Mouse (Mus musculus) embryonic facial prominence, embryonic 15.5 days (tissue): Measurements from ENCODE around the gene Odf3l1. TPM values are rescaled to one million over a fixed set of nuclear protein-coding genes. Genes with fewer than 3 reads are reported as not detected.
A peak's percentile ranks its signal among the peaks of the same experiment; 100 is the strongest.

Source experiments
- ATAC-seq: fragments of 200-750 bp; cut with Nextera tagmentation; 2 replicates; pipeline ENCODE4 v1.8.0; 2017; ENCODE audit warnings: low read depth, moderate TSS enrichment; ENCODE audit not compliant: insufficient number of reproducible peaks, low FRiP score, low TSS enrichment
- H3K27ac ChIP-seq: fragments of 300-500 bp; sonication (generic); replicated peaks from 2 replicates; pipeline ENCODE4 v1.5.1; 2015; ENCODE audit warnings: mild to moderate bottlenecking, inconsistent platforms
- H3K27me3 ChIP-seq: fragments of 300-500 bp; sonication (generic); 2 replicates; pipeline ENCODE4 v1.6.1; 2015; ENCODE audit warnings: inconsistent platforms
- H3K36me3 ChIP-seq: fragments of 300-500 bp; sonication (generic); 2 replicates; pipeline ENCODE4 v1.6.1; 2015; ENCODE audit warnings: mild to moderate bottlenecking, inconsistent platforms
- H3K4me1 ChIP-seq: fragments of 300-500 bp; sonication (generic); 2 replicates; pipeline ENCODE4 v1.6.1; 2015; ENCODE audit warnings: inconsistent platforms
- H3K4me2 ChIP-seq: fragments of 300-500 bp; sonication (generic); replicated peaks from 2 replicates; pipeline ENCODE4 v1.6.1; 2015; ENCODE audit warnings: mild to moderate bottlenecking, inconsistent platforms
- H3K4me3 ChIP-seq: fragments of 300-500 bp; sonication (generic); replicated peaks from 2 replicates; pipeline ENCODE4 v1.5.1; 2015; ENCODE audit warnings: mild to moderate bottlenecking, inconsistent platforms
- H3K9ac ChIP-seq: fragments of 300-500 bp; sonication (generic); 2 replicates; pipeline ENCODE4 v1.6.1; 2015; ENCODE audit warnings: inconsistent platforms
- H3K9me3 ChIP-seq: fragments of 300-500 bp; sonication (generic); replicated peaks from 2 replicates; pipeline ENCODE4 v1.6.1; 2016; ENCODE audit warnings: inconsistent platforms
- WGBS: fragments of 180-500 bp; shearing (Covaris S2); methylation state at CpG from one replicate; pipeline ENCODE4 v1.1.7; 2015; 5-methylcytosine and 5-hydroxymethylcytosine counted together
- polyA plus RNA-seq: library from polyadenylated mRNA; unstranded; fragments of >200 nt; fragmentation: Nextera tagmentation; extraction: Ambion mirVana; gene quantifications from 2 replicates; pipeline ENCODE4 v1.2.1, GENCODE M21; 2015

The Odf3l1 gene
- polyA plus RNA-seq, 1 experiment from 2014 or later: 1.1 TPM

GRCm38 (mm10) chr9:56844644-56845043, 19.8 kb downstream of the Odf3l1 start:
- H3K9ac ChIP-seq: no peak overlapping the region
- peaks cover 10% of the 10 kb centered on the region for H3K27me3 ChIP-seq
- no peaks in the 10 kb centered on the region for H3K9me3 ChIP-seq
- no peak overlapping the region for H3K4me2 ChIP-seq
- ATAC-seq: no peak
- no peaks in the 10 kb centered on the region for H3K36me3 ChIP-seq
- 50% methylated on average over 8 of the region's 8 CpGs for WGBS
- no peak overlapping the region for H3K27ac ChIP-seq
- H3K4me1 ChIP-seq: peaks cover 10% of the 10 kb centered on the region; the same call in 1 of the 2 replicates
- H3K4me3 ChIP-seq: no peak overlapping the region

- H3K4me1 ChIP-seq: peaks cover 10% of the 10 kb centered on the region; the same call in 1 of the 2 replicates
- H3K4me2 ChIP-seq: no peak overlapping the region; the same call in 1 of the 2 replicates
- no peaks in the 10 kb centered on the region for H3K9me3 ChIP-seq
- whole genome bisulfite sequencing: 34% methylated on average over 7 of the region's 7 CpGs
- ATAC-seq: no peak
- no peak overlapping the region for H3K4me3 ChIP-seq
- no peaks in the 10 kb centered on the region for H3K36me3 ChIP-seq
- H3K27ac ChIP-seq: no peak overlapping the region
- peaks cover 16% of the 10 kb centered on the region for H3K27me3 ChIP-seq
- no peak overlapping the region for H3K9ac ChIP-seq
Measured at GRCm38 (mm10) chr9:56843679-56844188, 20.7 kb downstream of the Odf3l1 start.

GRCm38 (mm10) chr9:56842303-56842719, 22.2 kb downstream of the Odf3l1 start:
- Histone ChIP-seq H3K9me3 (no peaks in the 10 kb centered on the region), H3K27me3 (peaks cover 16% of the 10 kb centered on the region), H3K36me3 (no peaks in the 10 kb centered on the region), H3K9ac (no peak overlapping the region), H3K4me3 (no peak overlapping the region), H3K27ac (no peak overlapping the region), H3K4me2 (no peak overlapping the region), H3K4me1 (peaks cover 10% of the 10 kb centered on the region; the same call in 1 of the 2 replicates)
- no peak for ATAC-seq
- WGBS: 36% methylated on average over 3 of the region's 3 CpGs

- H3K4me1 ChIP-seq: peaks cover 10% of the 10 kb centered on the region; the same call in 1 of the 2 replicates
- no peak overlapping the region for H3K27ac ChIP-seq
- H3K27me3 ChIP-seq: peaks cover 16% of the 10 kb centered on the region
- no peak for ATAC-seq
- H3K36me3 ChIP-seq: no peaks in the 10 kb centered on the region
- no peak overlapping the region for H3K4me2 ChIP-seq
- no peak overlapping the region for H3K4me3 ChIP-seq
- H3K9ac ChIP-seq: no peak overlapping the region
- H3K9me3 ChIP-seq: no peaks in the 10 kb centered on the region
Measured at GRCm38 (mm10) chr9:56841864-56842263, 22.6 kb downstream of the Odf3l1 start.

GRCm38 (mm10) chr9:56840721-56841120, 23.8 kb downstream of the Odf3l1 start:
- Histone ChIP-seq H3K4me3 (no peak overlapping the region), H3K27me3 (peaks cover 16% of the 10 kb centered on the region), H3K9me3 (no peaks in the 10 kb centered on the region), H3K4me1 (peaks cover 10% of the 10 kb centered on the region; the same call in 1 of the 2 replicates), H3K9ac (no peak overlapping the region), H3K27ac (no peak overlapping the region), H3K4me2 (no peak overlapping the region), H3K36me3 (no peaks in the 10 kb centered on the region)
- WGBS: 64% methylated on average over 5 of the region's 5 CpGs
- ATAC-seq: peak; percentile 13; the same call in 1 of the 2 replicates

GRCm38 (mm10) chr9:56835152-56835551, 29.3 kb downstream of the Odf3l1 start:
- WGBS: 76% methylated on average over 5 of the region's 5 CpGs
- no peak overlapping the region for H3K4me2 ChIP-seq
- H3K27ac ChIP-seq: no peak overlapping the region
- H3K4me1 ChIP-seq: peaks cover 11% of the 10 kb centered on the region
- 0 out of 2 replicates have a peak, but pooled peaks cover 6% of the 10 kb centered on the region for H3K27me3 ChIP-seq
- H3K4me3 ChIP-seq: no peak overlapping the region
- no peaks in the 10 kb centered on the region for H3K36me3 ChIP-seq
- ATAC-seq: no peak
- no peak overlapping the region for H3K9ac ChIP-seq
- H3K9me3 ChIP-seq: no peaks in the 10 kb centered on the region

- H3K4me2 ChIP-seq: no peak overlapping the region
- no peak overlapping the region for H3K27ac ChIP-seq
- no peak overlapping the region for H3K9ac ChIP-seq
- H3K9me3 ChIP-seq: no peaks in the 10 kb centered on the region
- 23% methylated on average over 6 of the region's 6 CpGs for WGBS
- H3K36me3 ChIP-seq: no peaks in the 10 kb centered on the region
- no peak; the same call in 1 of the 2 replicates for ATAC-seq
- no peak overlapping the region for H3K4me3 ChIP-seq
- 0 out of 2 replicates have a peak, but pooled peaks cover under 1% of the 10 kb centered on the region for H3K27me3 ChIP-seq
- peaks cover 16% of the 10 kb centered on the region for H3K4me1 ChIP-seq
Measured at GRCm38 (mm10) chr9:56832900-56833299, 31.6 kb downstream of the Odf3l1 start.

GRCm38 (mm10) chr9:56831904-56832303, 32.6 kb downstream of the Odf3l1 start:
- no peak for ATAC-seq
- Histone ChIP-seq H3K4me1 (peaks cover 16% of the 10 kb centered on the region), H3K9me3 (no peaks in the 10 kb centered on the region), H3K27me3 (peaks cover 5% of the 10 kb centered on the region; the same call in 1 of the 2 replicates), H3K27ac (no peak overlapping the region), H3K4me3 (no peak overlapping the region), H3K36me3 (no peaks in the 10 kb centered on the region), H3K9ac (no peak overlapping the region), H3K4me2 (no peak overlapping the region)
- WGBS: 85% methylated on average over 3 of the region's 3 CpGs

- Histone ChIP-seq H3K9me3 (no peaks in the 10 kb centered on the region), H3K4me1 (peaks cover 25% of the 10 kb centered on the region), H3K4me2 (no peak overlapping the region), H3K9ac (no peak overlapping the region), H3K4me3 (no peak overlapping the region), H3K27me3 (peaks cover 9% of the 10 kb centered on the region; the same call in 1 of the 2 replicates), H3K36me3 (no peaks in the 10 kb centered on the region), H3K27ac (no peak overlapping the region)
- WGBS: 22% methylated on average over 4 of the region's 4 CpGs
- no peak for ATAC-seq
Measured at GRCm38 (mm10) chr9:56830162-56830561, 34.3 kb downstream of the Odf3l1 start.

GRCm38 (mm10) chr9:56828841-56829240, 35.6 kb downstream of the Odf3l1 start:
- Histone ChIP-seq H3K4me3 (no peak overlapping the region), H3K4me1 (peaks cover 25% of the 10 kb centered on the region), H3K36me3 (no peaks in the 10 kb centered on the region), H3K27me3 (peaks cover 9% of the 10 kb centered on the region; the same call in 1 of the 2 replicates), H3K27ac (no peak overlapping the region), H3K4me2 (no peak overlapping the region), H3K9me3 (no peaks in the 10 kb centered on the region), H3K9ac (no peak overlapping the region)
- 79% methylated on average over 6 of the region's 6 CpGs for WGBS
- ATAC-seq: no peak

- H3K27me3 ChIP-seq: peaks cover 9% of the 10 kb centered on the region; the same call in 1 of the 2 replicates
- ATAC-seq: no peak
- H3K4me1 ChIP-seq: peaks cover 25% of the 10 kb centered on the region
- H3K36me3 ChIP-seq: no peaks in the 10 kb centered on the region
- H3K4me3 ChIP-seq: no peak overlapping the region
- H3K9me3 ChIP-seq: no peaks in the 10 kb centered on the region
- H3K27ac ChIP-seq: no peak overlapping the region
- H3K4me2 ChIP-seq: no peak overlapping the region
- WGBS: 41% methylated on average over 9 of the region's 9 CpGs
- no peak overlapping the region for H3K9ac ChIP-seq
Measured at GRCm38 (mm10) chr9:56828146-56828545, 36.3 kb downstream of the Odf3l1 start.
